Mouse (Mus musculus) ES-Bruce4 (cell line): ENCODE results near the gene Hprt.

Source experiments
- CTCF ChIP-seq: IDR thresholded peaks from one replicate; pipeline ENCODE4 v1.8.1; 2011; ENCODE audit warnings: low read depth, low read length
- POLR2A ChIP-seq: IDR thresholded peaks from one replicate; pipeline ENCODE4 v1.8.1; 2011; ENCODE audit warnings: low read length; ENCODE audit not compliant: insufficient read depth

- TF ChIP-seq CTCF, result no peak
- TF ChIP-seq POLR2A, result no peak
Observed at GRCm38 (mm10) chrX:53049196-53049595, 61.3 kb downstream of the Hprt start.
